Mouse (Mus musculus): ENCODE data around the gene Parp6.

Parp6 gene

GRCm38 (mm10) chr9:59687416-59688046 is 70.4 kb downstream of the Parp6 start:
- no peak for DNase-seq

GRCm38 (mm10) chr9:59691635-59692094 is 74.6 kb downstream of the Parp6 start:
- DNase-seq, result no peak

GRCm38 (mm10) chr9:59692145-59692544 is 75.1 kb downstream of the Parp6 start:
- no peak for DNase-seq

GRCm38 (mm10) chr9:59694571-59695450 is 77.7 kb downstream of the Parp6 start:
- DNase-seq, result no peak

- DNase-seq, result no peak
Observed at GRCm38 (mm10) chr9:59695451-59695813, 78.3 kb downstream of the Parp6 start.

GRCm38 (mm10) chr9:59696381-59696780 is 79.3 kb downstream of the Parp6 start:
- DNase-seq, result no peak

Measured in spleen, adult 18-20 months (tissue).